Mouse (Mus musculus): ENCODE results near the gene Sec31b. TPM values are rescaled to one million over a fixed set of nuclear protein-coding genes. Genes with fewer than 3 reads are reported as not detected.

The Sec31b gene
- polyA plus RNA-seq, 1 experiment from 2014 or later = 0.38 TPM

DNA sequence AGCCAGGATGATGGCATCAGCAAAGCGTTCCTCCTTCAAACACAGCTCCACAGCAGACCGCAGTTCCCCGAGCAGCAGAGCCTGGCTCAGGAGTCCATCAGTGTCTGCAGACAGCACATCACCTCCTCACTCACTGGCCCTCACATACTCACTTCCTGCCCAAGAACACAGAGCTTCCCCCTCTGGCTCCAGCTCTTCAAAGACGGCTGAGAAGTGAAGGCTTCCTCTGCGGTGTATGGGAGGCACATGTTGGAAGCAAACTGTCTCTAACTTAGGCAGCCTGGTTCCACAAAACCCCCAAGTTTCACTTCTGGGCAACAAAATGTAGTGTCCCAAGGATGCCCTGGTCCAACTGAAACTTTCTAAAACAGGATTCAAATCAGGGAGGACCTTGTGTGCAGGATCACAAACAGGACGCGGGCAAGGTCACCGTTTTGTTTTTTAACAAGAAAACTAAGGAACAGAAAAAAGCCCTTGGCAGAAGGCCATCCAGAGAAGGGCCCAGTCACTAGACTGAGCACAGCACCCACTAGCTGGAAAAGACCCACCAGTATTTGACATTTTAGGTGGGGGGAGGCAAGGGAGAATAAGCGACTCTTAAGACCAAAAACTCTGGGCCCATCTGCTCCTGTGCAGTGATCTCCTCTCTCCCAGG, 20.0 kb downstream of the Sec31b start:
- Histone ChIP-seq H3K27ac (replicated peaks) (no peak overlapping the region), H3K27me3 (peaks cover 18% of the 10 kb centered on the region; the same call in 1 of the 2 replicates), H3K4me2 (no peak overlapping the region), H3K4me1 (replicated peaks) (no peaks in the 10 kb centered on the region), H3K36me3 (no peaks in the 10 kb centered on the region), H3K9me3 (no peaks in the 10 kb centered on the region), H3K9ac (no peak overlapping the region), H3K4me3 (no peak overlapping the region)
- 82% methylated on average over 9 of the region's 9 CpGs for WGBS
- no peak for ATAC-seq (ENCODE audit: low FRiP score, low read depth)

- H3K4me2 ChIP-seq = no peak overlapping the region
- H3K4me3 ChIP-seq = no peak overlapping the region
- H3K9me3 ChIP-seq = no peaks in the 10 kb centered on the region
- no peak for ATAC-seq (ENCODE audit: low FRiP score, low read depth)
- H3K36me3 ChIP-seq = no peaks in the 10 kb centered on the region
- WGBS = 26% methylated on average over 7 of the region's 7 CpGs
- no peak overlapping the region for H3K9ac ChIP-seq
- no peak overlapping the region for H3K27ac ChIP-seq (replicated peaks)
- peaks cover 58% of the 10 kb centered on the region for H3K27me3 ChIP-seq
- peaks cover 10% of the 10 kb centered on the region for H3K4me1 ChIP-seq (replicated peaks)
Observed at GRCm38 (mm10) chr19:44519152-44519551, 26.5 kb downstream of the Sec31b start.

GRCm38 (mm10) chr19:44517996-44518768, 27.5 kb downstream of the Sec31b start:
- 48% methylated on average over 12 of the region's 12 CpGs for WGBS
- Histone ChIP-seq H3K4me2 (no peak overlapping the region), H3K9me3 (no peaks in the 10 kb centered on the region), H3K4me1 (replicated peaks) (peaks cover 10% of the 10 kb centered on the region), H3K36me3 (no peaks in the 10 kb centered on the region), H3K27ac (replicated peaks) (no peak overlapping the region), H3K4me3 (no peak overlapping the region), H3K27me3 (peaks cover 62% of the 10 kb centered on the region), H3K9ac (no peak overlapping the region)
- no peak for ATAC-seq (ENCODE audit: low FRiP score, low read depth)

- WGBS = 37% methylated on average over 6 of the region's 6 CpGs
- Histone ChIP-seq H3K4me1 (replicated peaks) (peaks cover 25% of the 10 kb centered on the region), H3K27me3 (peaks cover 85% of the 10 kb centered on the region), H3K4me2 (no peak overlapping the region), H3K27ac (replicated peaks) (no peak overlapping the region), H3K9me3 (no peaks in the 10 kb centered on the region), H3K9ac (no peak overlapping the region), H3K36me3 (no peaks in the 10 kb centered on the region), H3K4me3 (no peak overlapping the region)
- no peak for ATAC-seq (ENCODE audit: low FRiP score, low read depth)
Observed at GRCm38 (mm10) chr19:44515769-44516168, 29.9 kb downstream of the Sec31b start.

GRCm38 (mm10) chr19:44514521-44515451, 30.9 kb downstream of the Sec31b start:
- Histone ChIP-seq H3K4me3 (no peak overlapping the region), H3K36me3 (no peaks in the 10 kb centered on the region), H3K9me3 (no peaks in the 10 kb centered on the region), H3K4me1 (replicated peaks) (peaks cover 35% of the 10 kb centered on the region), H3K27ac (replicated peaks) (no peak overlapping the region), H3K27me3 (peaks cover 89% of the 10 kb centered on the region), H3K4me2 (no peak overlapping the region), H3K9ac (no peak overlapping the region)
- peak; percentile 71 for ATAC-seq (ENCODE audit: low FRiP score, low read depth)
- 6% methylated on average over 14 of the region's 14 CpGs for WGBS

DNA sequence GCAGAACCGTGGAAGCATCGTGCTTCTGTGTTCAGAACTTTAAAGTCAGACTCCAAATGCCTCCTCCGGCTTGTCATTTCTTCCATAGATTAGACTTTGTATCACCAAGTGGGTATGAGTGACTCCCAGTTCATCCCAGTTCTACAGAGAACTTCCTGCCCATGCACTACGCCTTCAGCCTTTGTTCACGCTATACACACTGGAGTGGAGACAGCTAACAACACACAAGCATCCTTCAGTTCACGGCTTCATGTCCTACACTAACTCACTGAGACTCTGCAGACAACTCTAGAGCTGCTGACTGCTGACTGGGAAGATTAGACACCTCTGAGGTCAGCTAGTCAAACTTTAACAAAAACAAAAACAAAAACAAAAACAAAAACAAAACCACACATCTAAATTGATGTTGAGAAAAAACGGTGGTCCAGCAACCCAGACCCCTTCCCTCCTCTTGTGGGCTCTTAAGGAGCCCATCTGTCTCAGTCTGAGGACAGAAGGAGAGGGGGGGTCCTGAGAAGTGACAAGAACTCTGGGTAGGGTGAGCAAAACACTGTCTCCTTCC, 31.7 kb downstream of the Sec31b start:
- Histone ChIP-seq H3K9ac (no peak overlapping the region), H3K4me1 (replicated peaks) (peaks cover 35% of the 10 kb centered on the region), H3K27me3 (peaks cover 90% of the 10 kb centered on the region), H3K9me3 (no peaks in the 10 kb centered on the region), H3K36me3 (no peaks in the 10 kb centered on the region), H3K4me3 (no peak overlapping the region), H3K4me2 (no peak overlapping the region), H3K27ac (replicated peaks) (no peak overlapping the region)
- ATAC-seq (ENCODE audit: low FRiP score, low read depth) = peak; percentile 8; the same call in 1 of the 2 replicates
- 15% methylated on average over 7 of the region's 7 CpGs for WGBS

DNA sequence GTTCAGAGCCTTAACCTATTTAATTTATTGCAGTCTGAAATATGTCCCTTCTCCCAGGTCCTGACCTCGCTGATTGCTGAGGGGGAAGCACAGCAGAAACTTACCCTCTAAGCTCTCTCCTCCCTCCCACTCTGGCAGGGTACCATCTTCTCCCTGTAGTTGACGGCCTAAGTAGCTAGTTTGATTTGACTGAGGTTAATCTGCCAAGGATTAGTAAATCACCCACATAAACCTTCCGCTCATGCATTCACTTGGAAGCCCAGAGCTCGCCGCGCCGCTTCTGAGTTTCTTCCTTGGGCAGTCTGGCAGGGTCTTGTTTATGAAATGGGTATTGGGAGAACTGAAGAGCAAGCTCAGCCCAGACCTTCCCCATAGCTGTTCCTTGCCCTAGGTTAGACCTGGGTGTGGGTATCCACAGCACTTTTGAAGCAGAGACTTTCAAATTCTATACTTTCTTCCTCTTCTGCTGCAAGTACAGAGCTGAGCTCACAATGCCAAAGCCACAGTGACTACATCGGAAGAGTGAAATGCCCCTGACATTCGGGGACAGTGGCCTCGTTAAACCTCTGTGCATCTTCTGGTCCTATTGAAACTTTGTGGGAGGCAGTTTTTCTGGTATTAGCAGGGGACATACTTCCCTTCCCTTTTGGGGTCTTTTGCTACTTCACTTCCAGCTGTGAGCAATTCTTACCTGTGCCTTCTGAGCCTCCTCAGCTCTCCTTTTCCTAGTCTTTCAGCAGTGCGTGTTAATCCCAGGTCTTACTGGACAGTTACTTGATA, 32.4 kb downstream of the Sec31b start:
- Histone ChIP-seq H3K9me3 (no peaks in the 10 kb centered on the region), H3K9ac (no peak overlapping the region), H3K36me3 (no peaks in the 10 kb centered on the region), H3K4me3 (no peak overlapping the region), H3K4me1 (replicated peaks) (peaks cover 35% of the 10 kb centered on the region), H3K27me3 (peaks cover 90% of the 10 kb centered on the region), H3K27ac (replicated peaks) (no peak overlapping the region), H3K4me2 (no peak overlapping the region)
- WGBS = 12% methylated on average over 11 of the region's 11 CpGs
- ATAC-seq (ENCODE audit: low FRiP score, low read depth) = no peak

DNA sequence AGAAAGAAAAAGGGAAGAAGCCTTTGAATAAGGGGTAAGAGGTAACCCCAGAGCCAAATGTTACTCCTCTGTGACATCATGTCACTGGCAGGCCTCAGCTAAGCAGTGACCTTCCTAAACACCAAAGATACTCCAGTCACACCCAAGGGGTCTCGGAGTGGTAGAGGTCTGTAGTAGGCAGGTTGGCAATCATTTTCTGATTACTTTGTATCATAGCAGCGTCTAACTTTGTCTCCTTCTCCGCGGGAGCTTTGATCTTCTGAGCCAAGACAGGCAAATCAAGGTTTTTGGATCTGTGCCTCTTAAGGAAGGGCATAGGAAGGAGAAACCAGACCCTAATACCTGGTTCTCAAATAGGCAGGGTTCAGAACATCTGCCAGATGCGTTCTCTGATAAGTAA, 33.1 kb downstream of the Sec31b start:
- Histone ChIP-seq H3K4me3 (no peak overlapping the region), H3K4me1 (replicated peaks) (peaks cover 35% of the 10 kb centered on the region), H3K9ac (no peak overlapping the region), H3K4me2 (no peak overlapping the region), H3K27me3 (peaks cover 90% of the 10 kb centered on the region), H3K36me3 (no peaks in the 10 kb centered on the region), H3K27ac (replicated peaks) (no peak overlapping the region), H3K9me3 (no peaks in the 10 kb centered on the region)
- WGBS = 26% methylated on average over 5 of the region's 5 CpGs
- ATAC-seq (ENCODE audit: low FRiP score, low read depth) = no peak

GRCm38 (mm10) chr19:44511451-44512231, 34.0 kb downstream of the Sec31b start:
- no peaks in the 10 kb centered on the region for H3K36me3 ChIP-seq
- peak; percentile 69 for ATAC-seq (ENCODE audit: low FRiP score, low read depth)
- WGBS = under 1% methylated on average over 66 of the region's 66 CpGs
- no peak overlapping the region for H3K27ac ChIP-seq (replicated peaks)
- no peaks in the 10 kb centered on the region for H3K9me3 ChIP-seq
- H3K4me2 ChIP-seq = peak overlapping the region; percentile 95
- peaks cover 91% of the 10 kb centered on the region for H3K27me3 ChIP-seq
- peak overlapping the region; percentile 46 for H3K4me3 ChIP-seq
- peaks cover 35% of the 10 kb centered on the region for H3K4me1 ChIP-seq (replicated peaks)
- peak overlapping the region; percentile 43 for H3K9ac ChIP-seq

DNA sequence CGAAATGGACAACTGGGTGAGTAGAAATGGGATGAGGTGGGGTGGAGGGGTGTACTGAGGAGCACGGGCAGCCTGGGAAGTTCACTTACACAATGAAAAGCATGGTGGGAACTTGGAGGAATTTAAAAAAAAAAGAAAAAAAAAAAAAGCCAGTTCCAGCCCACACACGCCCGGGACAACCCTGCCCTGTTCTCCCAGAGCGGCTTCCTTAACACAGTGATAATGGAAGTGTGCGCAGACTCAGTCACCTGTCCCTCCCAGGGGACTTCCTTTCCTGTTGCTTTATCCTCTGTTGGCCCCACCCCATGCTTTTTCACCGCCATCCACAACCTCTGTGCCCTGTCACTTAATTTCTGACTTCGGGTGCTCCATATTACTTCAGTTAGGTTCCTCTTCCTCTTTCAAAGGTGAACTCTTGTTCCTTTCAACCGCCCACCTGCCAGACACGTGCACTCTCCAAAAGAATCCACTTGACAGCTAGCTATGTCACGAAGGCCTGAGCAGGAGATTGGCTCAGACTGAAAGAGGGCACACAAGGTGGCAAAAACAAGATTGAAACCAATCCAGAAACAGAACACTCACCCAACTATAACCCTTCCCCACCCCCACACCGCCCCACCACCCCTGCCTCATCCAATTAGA, 35.0 kb downstream of the Sec31b start:
- H3K27me3 ChIP-seq = peaks cover 88% of the 10 kb centered on the region
- H3K4me1 ChIP-seq (replicated peaks) = peaks cover 35% of the 10 kb centered on the region
- peak overlapping the region; percentile 95 for H3K4me2 ChIP-seq
- no peaks in the 10 kb centered on the region for H3K36me3 ChIP-seq
- no peak overlapping the region for H3K27ac ChIP-seq (replicated peaks)
- no peaks in the 10 kb centered on the region for H3K9me3 ChIP-seq
- H3K9ac ChIP-seq = no peak overlapping the region
- no peak for ATAC-seq (ENCODE audit: low FRiP score, low read depth)
- WGBS = 5% methylated on average over 12 of the region's 12 CpGs
- peak overlapping the region; percentile 46; the same call in 1 of the 2 replicates for H3K4me3 ChIP-seq
